In the genomic region with DNA sequence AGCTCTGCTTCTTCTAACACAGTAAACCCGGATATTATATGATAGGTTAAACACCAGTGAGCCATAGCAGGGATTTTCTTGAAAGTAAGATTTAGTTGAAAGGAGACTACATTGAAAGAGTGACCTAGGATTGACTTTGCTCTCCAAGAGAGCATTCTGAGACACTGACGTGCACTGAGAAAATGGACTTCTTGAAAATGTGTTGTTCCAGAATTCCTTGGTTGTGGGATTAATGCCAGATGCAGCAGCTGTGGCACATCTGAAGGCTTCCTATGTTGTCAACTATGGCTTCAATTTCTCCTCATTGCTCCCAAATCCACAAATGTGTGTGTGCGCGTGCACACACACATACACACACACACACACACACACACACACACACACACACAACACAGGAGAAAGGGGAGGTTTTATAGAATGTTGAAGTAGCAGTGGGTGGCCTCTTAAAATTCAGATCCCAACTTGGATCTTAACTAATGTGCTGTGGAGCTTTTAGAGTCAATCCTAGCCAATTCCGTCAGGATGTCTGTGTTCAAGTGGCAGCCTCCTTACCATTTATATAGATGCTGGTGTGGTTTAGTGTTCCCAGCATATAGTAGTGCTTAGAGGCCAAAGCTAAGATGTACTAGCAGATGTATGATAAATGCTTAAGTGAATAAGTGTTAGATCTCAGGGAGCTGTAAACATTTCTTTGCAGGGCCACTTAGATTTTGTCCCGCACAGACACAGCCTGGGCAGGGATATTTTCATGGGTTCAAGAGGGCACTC, we compare ENCODE assay signal across 13 mouse cellular contexts.
DNase-seq lines count a peak whose midpoint lies in the region; ATAC-seq and TF ChIP-seq lines count a peak whose summit lies in the region.
"Had no signal": no experiment of that assay in that cellular context is flagged by ENCODE, and none has a peak within 500 bp of the region (broad histone marks: within the 10 kb centered on the region; RNA-seq: fewer than 3 reads in every experiment).

No protein-coding gene starts in this region.

- no peak for TF ChIP-seq EP300 in heart, adult 2 months (IDR thresholded peaks at IDR 0.05; ENCODE audit: insufficient read depth, low read depth, low read length)

- ATAC-seq in heart, embryonic 16.5 days (replicated peaks; ENCODE audit: extremely low read depth, insufficient read depth, low FRiP score) = no peak; the same call in 1 of the 2 replicates
- ATAC-seq in kidney, embryonic 15.5 days (replicated peaks; ENCODE audit: low FRiP score) = peak; percentile 79
- ATAC-seq in liver, embryonic 12.5 days = no peak
- no peak for ATAC-seq in hindbrain, postnatal 0 days
- ATAC-seq: forebrain, embryonic 13.5 days had no signal

- no peak overlapping the region for H3K27ac ChIP-seq in heart, adult 2 months
- H3K27ac ChIP-seq in heart, embryonic 10.5 days = no peak overlapping the region
- H3K27ac ChIP-seq in heart, embryonic 16.5 days (ENCODE audit: low read length) = peak overlapping the region; percentile 42; the same call in 1 of the 2 replicates
- H3K27ac ChIP-seq in kidney, embryonic 15.5 days = peak overlapping the region; percentile 81
- no peak overlapping the region for H3K27ac ChIP-seq in liver, embryonic 12.5 days
- H3K27ac ChIP-seq in hindbrain, postnatal 0 days = no peak overlapping the region
- H3K27ac ChIP-seq: forebrain, embryonic 13.5 days; hindbrain, embryonic 10.5 days; liver, embryonic 14.5 days had no signal

- TF ChIP-seq CTCF in heart, adult 2 months (IDR thresholded peaks at IDR 0.05) = no peak
- TF ChIP-seq CTCF in hindbrain, postnatal 0 days (IDR thresholded peaks at IDR 0.05; ENCODE audit: low read depth) = no peak

- H3K9me3 ChIP-seq in heart, embryonic 10.5 days = no peaks in the 10 kb centered on the region
- H3K9me3 ChIP-seq in heart, embryonic 16.5 days (replicated peaks; ENCODE audit: control insufficient read depth, low read length) = no peaks in the 10 kb centered on the region
- H3K9me3 ChIP-seq in kidney, embryonic 15.5 days (replicated peaks) = no peaks in the 10 kb centered on the region
- no peaks in the 10 kb centered on the region for H3K9me3 ChIP-seq in liver, embryonic 12.5 days (replicated peaks)
- H3K9me3 ChIP-seq in hindbrain, postnatal 0 days (ENCODE audit: low read length) = no peaks in the 10 kb centered on the region
- H3K9me3 ChIP-seq: forebrain, embryonic 13.5 days; hindbrain, embryonic 10.5 days had no signal

- TF ChIP-seq POLR2A in heart, adult 2 months (IDR thresholded peaks at IDR 0.05; ENCODE audit: insufficient read depth, low read depth, low read length) = no peak

- H3K79me2 ChIP-seq in heart, adult 2 months (replicated peaks; ENCODE audit: control insufficient read depth, insufficient read depth, low read length) = no peaks in the 10 kb centered on the region

- no peak overlapping the region for H3K4me2 ChIP-seq in heart, embryonic 16.5 days (ENCODE audit: low read depth, low read length)
- no peak overlapping the region for H3K4me2 ChIP-seq in kidney, embryonic 15.5 days
- no peak overlapping the region for H3K4me2 ChIP-seq in liver, embryonic 12.5 days
- H3K4me2 ChIP-seq in hindbrain, postnatal 0 days (ENCODE audit: low read depth, low read length) = no peak overlapping the region
- H3K4me2 ChIP-seq: forebrain, embryonic 13.5 days had no signal

- intact Hi-C loops in heart, adult 2 months (cut with DNase I) = no loop called here

- no peaks in the 10 kb centered on the region for H3K36me3 ChIP-seq in heart, adult 2 months (ENCODE audit: control insufficient read depth, insufficient read depth, low read length)
- no peaks in the 10 kb centered on the region for H3K36me3 ChIP-seq in heart, embryonic 10.5 days
- no peaks in the 10 kb centered on the region for H3K36me3 ChIP-seq in heart, embryonic 16.5 days (ENCODE audit: control insufficient read depth, insufficient read depth)
- no peaks in the 10 kb centered on the region for H3K36me3 ChIP-seq in kidney, embryonic 15.5 days
- H3K36me3 ChIP-seq in liver, embryonic 12.5 days = no peaks in the 10 kb centered on the region
- no peaks in the 10 kb centered on the region for H3K36me3 ChIP-seq in hindbrain, postnatal 0 days (ENCODE audit: insufficient read depth, low read length)
- H3K36me3 ChIP-seq: hindbrain, embryonic 10.5 days had no signal

- 71% methylated on average over 6 of the region's 6 CpGs for WGBS in heart, adult 2 months
- 81% methylated on average over 6 of the region's 6 CpGs for WGBS in heart, embryonic 10.5 days
- 69% methylated on average over 6 of the region's 6 CpGs for WGBS in heart, embryonic 16.5 days
- 51% methylated on average over 6 of the region's 6 CpGs for WGBS in kidney, embryonic 15.5 days
- 78% methylated on average over 6 of the region's 6 CpGs for WGBS in liver, embryonic 12.5 days (ENCODE audit: insufficient replicate concordance)
- WGBS in hindbrain, postnatal 0 days = 81% methylated on average over 6 of the region's 6 CpGs

- DNase-seq in heart, adult 2 months = peak; percentile 21 to 31
- DNase-seq in heart, embryonic 10.5 days (ENCODE audit: low spot score) = no peak
- DNase-seq in lung, postnatal 36 days = peak; percentile 32
- DNase-seq in hindbrain, postnatal 0 days (ENCODE audit: low spot score) = no peak
- no peak for DNase-seq in cerebellum, adult 18-20 months
- DNase-seq: adrenal gland, postnatal 25 days; cerebellum, adult 9-10 months had no signal

- H3K4me3 ChIP-seq in heart, adult 2 months = no peak overlapping the region
- no peak overlapping the region for H3K4me3 ChIP-seq in heart, embryonic 10.5 days
- no peak overlapping the region for H3K4me3 ChIP-seq in heart, embryonic 16.5 days (ENCODE audit: low read length)
- no peak overlapping the region for H3K4me3 ChIP-seq in kidney, embryonic 15.5 days (replicated peaks)
- H3K4me3 ChIP-seq in liver, embryonic 12.5 days = no peak overlapping the region
- H3K4me3 ChIP-seq in hindbrain, postnatal 0 days (ENCODE audit: low read length) = no peak overlapping the region
- H3K4me3 ChIP-seq: forebrain, embryonic 13.5 days; hindbrain, embryonic 10.5 days had no signal

- H3K4me1 ChIP-seq in heart, adult 2 months (ENCODE audit: control insufficient read depth, insufficient read depth, low read length) = no peaks in the 10 kb centered on the region
- no peaks in the 10 kb centered on the region for H3K4me1 ChIP-seq in heart, embryonic 10.5 days
- H3K4me1 ChIP-seq in heart, embryonic 16.5 days (ENCODE audit: control insufficient read depth, insufficient read depth, low read length) = no peaks in the 10 kb centered on the region
- H3K4me1 ChIP-seq in kidney, embryonic 15.5 days = 0 out of 2 replicates have a peak, but pooled peaks cover 3% of the 10 kb centered on the region
- H3K4me1 ChIP-seq in liver, embryonic 12.5 days = no peaks in the 10 kb centered on the region
- no peaks in the 10 kb centered on the region for H3K4me1 ChIP-seq in hindbrain, postnatal 0 days (ENCODE audit: insufficient read depth, low read length)
- H3K4me1 ChIP-seq: forebrain, embryonic 13.5 days; hindbrain, embryonic 10.5 days had no signal

- no peak overlapping the region for H3K9ac ChIP-seq in heart, adult 2 months (ENCODE audit: low read depth, low read length)
- no peak overlapping the region for H3K9ac ChIP-seq in heart, embryonic 16.5 days (ENCODE audit: low read length)
- H3K9ac ChIP-seq in kidney, embryonic 15.5 days = no peak overlapping the region
- H3K9ac ChIP-seq in liver, embryonic 12.5 days = no peak overlapping the region
- no peak overlapping the region for H3K9ac ChIP-seq in hindbrain, postnatal 0 days (replicated peaks; ENCODE audit: low read length)
- H3K9ac ChIP-seq: forebrain, embryonic 13.5 days; liver, embryonic 14.5 days had no signal

- no peaks in the 10 kb centered on the region for H3K27me3 ChIP-seq in heart, adult 2 months (ENCODE audit: control insufficient read depth, insufficient read depth, low read length)
- H3K27me3 ChIP-seq in heart, embryonic 10.5 days (ENCODE audit: insufficient read depth, poor library complexity, severe bottlenecking) = no peaks in the 10 kb centered on the region
- H3K27me3 ChIP-seq in heart, embryonic 16.5 days (ENCODE audit: control insufficient read depth, insufficient read depth, low read length) = no peaks in the 10 kb centered on the region
- H3K27me3 ChIP-seq in kidney, embryonic 15.5 days = no peaks in the 10 kb centered on the region
- no peaks in the 10 kb centered on the region for H3K27me3 ChIP-seq in liver, embryonic 12.5 days (replicated peaks)
- H3K27me3 ChIP-seq in hindbrain, postnatal 0 days (ENCODE audit: insufficient read depth, low read length) = no peaks in the 10 kb centered on the region
- H3K27me3 ChIP-seq: forebrain, embryonic 13.5 days had no signal

Comparison
In these comparisons a context has a peak if more than half of its experiments do, and no peak if none do; other contexts are left out.
1. DNase-seq: peak in heart, adult 2 months (2 of 2) and lung, postnatal 36 days (single experiment); none in heart, embryonic 10.5 days (single experiment), hindbrain, postnatal 0 days (single experiment) and cerebellum, adult 18-20 months (0 of 2).
2. H3K27ac ChIP-seq: peak in heart, embryonic 16.5 days (single experiment) and kidney, embryonic 15.5 days (single experiment); none in heart, adult 2 months (single experiment), heart, embryonic 10.5 days (single experiment), liver, embryonic 12.5 days (single experiment) and hindbrain, postnatal 0 days (single experiment).